Mouse (Mus musculus) neural tube, embryonic 15.5 days (tissue): ENCODE measurements around the gene Atf6b. TPM values are rescaled to one million over a fixed set of nuclear protein-coding genes. Genes with fewer than 3 reads are reported as not detected.

Experiments used
- ATAC-seq: fragments of 200-750 bp; cut with Nextera tagmentation; 2 replicates; pipeline ENCODE4 v1.8.0; 2017; ENCODE audit warnings: mild to moderate bottlenecking, moderate TSS enrichment, moderate library complexity; ENCODE audit not compliant: low FRiP score
- H3K27ac ChIP-seq: fragments of 300-500 bp; sonication (generic); replicated peaks from 2 replicates; pipeline ENCODE4 v1.5.1; 2015; ENCODE audit warnings: mild to moderate bottlenecking, inconsistent platforms
- H3K27me3 ChIP-seq: fragments of 300-500 bp; sonication (generic); replicated peaks from 2 replicates; pipeline ENCODE4 v1.6.1; 2015; ENCODE audit warnings: inconsistent platforms
- H3K36me3 ChIP-seq: fragments of 300-500 bp; sonication (generic); 2 replicates; pipeline ENCODE4 v1.6.1; 2015; ENCODE audit warnings: inconsistent platforms
- H3K4me1 ChIP-seq: fragments of 300-500 bp; sonication (generic); 2 replicates; pipeline ENCODE4 v1.6.1; 2015; ENCODE audit warnings: inconsistent platforms
- H3K4me2 ChIP-seq: fragments of 300-500 bp; sonication (generic); 2 replicates; pipeline ENCODE4 v1.6.1; 2015; ENCODE audit warnings: inconsistent platforms, mild to moderate bottlenecking, moderate library complexity
- H3K4me3 ChIP-seq: fragments of 300-500 bp; sonication (generic); replicated peaks from 2 replicates; pipeline ENCODE4 v1.5.1; 2015; ENCODE audit warnings: mild to moderate bottlenecking, inconsistent platforms
- H3K9ac ChIP-seq: fragments of 300-500 bp; sonication (generic); replicated peaks from 2 replicates; pipeline ENCODE4 v1.6.1; 2015; ENCODE audit warnings: mild to moderate bottlenecking, inconsistent platforms
- H3K9me3 ChIP-seq: fragments of 300-500 bp; sonication (generic); replicated peaks from 2 replicates; pipeline ENCODE4 v1.6.1; 2016; ENCODE audit warnings: inconsistent platforms
- WGBS: fragments of 180-500 bp; shearing (Covaris S2); methylation state at CpG from one replicate; pipeline ENCODE4 v1.1.7; 2015; ENCODE audit warnings: mixed read lengths; 5-methylcytosine and 5-hydroxymethylcytosine counted together
- polyA plus RNA-seq: library from polyadenylated mRNA; unstranded; fragments of >200 nt; fragmentation: Nextera tagmentation; extraction: Ambion mirVana; gene quantifications from 2 replicates; pipeline ENCODE4 v1.2.1, GENCODE M21; 2015

Gene Atf6b
- polyA plus RNA-seq, 1 experiment from 2014 or later, result 112 TPM

DNA sequence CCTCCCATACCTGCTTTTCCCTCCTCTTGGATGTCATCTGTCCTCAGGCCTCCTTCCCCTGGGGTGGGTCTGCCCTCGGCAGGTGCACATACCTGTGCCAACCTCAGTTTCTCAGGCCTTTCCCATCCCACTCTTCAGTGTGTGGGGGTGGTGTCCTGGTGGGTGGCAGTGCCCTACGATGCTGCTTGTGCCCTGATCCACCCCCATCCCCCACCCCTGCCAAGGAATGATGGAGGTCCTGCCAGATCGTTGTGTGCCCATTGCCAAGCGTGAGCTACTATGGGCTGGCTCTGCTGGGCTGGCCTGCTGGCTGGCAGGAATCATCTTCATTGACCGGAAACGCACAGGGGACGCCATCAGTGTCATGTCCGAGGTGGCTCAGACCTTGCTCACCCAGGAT, 35.9 kb upstream of the Atf6b start:
- no peaks in the 10 kb centered on the region for H3K27me3 ChIP-seq
- H3K9ac ChIP-seq, result no peak overlapping the region
- H3K4me1 ChIP-seq, result peaks cover 29% of the 10 kb centered on the region
- ATAC-seq, result no peak
- H3K4me3 ChIP-seq, result no peak overlapping the region
- H3K9me3 ChIP-seq, result no peaks in the 10 kb centered on the region
- no peak overlapping the region for H3K4me2 ChIP-seq
- peaks cover 50% of the 10 kb centered on the region for H3K36me3 ChIP-seq
- 89% methylated on average over 8 of the region's 8 CpGs for WGBS
- H3K27ac ChIP-seq, result no peak overlapping the region

GRCm38 (mm10) chr17:34613054-34613645, 33.8 kb upstream of the Atf6b start:
- H3K27ac ChIP-seq, result no peak overlapping the region

DNA sequence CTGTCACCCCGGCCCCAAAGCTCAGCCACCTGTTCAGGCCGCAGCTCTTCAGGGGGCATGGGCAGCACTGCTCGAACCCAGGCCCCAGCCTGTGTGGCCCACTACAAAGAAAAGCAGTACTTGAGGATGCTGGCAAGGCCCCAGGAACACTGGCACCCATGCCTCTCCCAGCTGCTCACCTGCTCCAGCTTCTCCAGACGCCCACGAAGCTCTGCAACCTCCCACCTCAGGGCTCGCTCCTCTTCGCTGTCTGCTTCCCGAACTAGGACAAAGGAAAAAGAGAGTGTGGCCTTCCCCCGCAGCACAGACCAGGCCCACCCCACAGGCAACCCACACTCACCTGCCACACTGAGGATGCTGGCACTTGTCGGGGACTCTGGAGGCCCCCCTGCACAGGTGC, 33.1 kb upstream of the Atf6b start:
- WGBS, result 86% methylated on average over 10 of the region's 10 CpGs
- H3K9ac ChIP-seq, result no peak overlapping the region
- H3K4me3 ChIP-seq, result no peak overlapping the region
- H3K4me2 ChIP-seq, result no peak overlapping the region
- peaks cover 4% of the 10 kb centered on the region for H3K4me1 ChIP-seq
- no peaks in the 10 kb centered on the region for H3K27me3 ChIP-seq
- H3K36me3 ChIP-seq, result peaks cover 65% of the 10 kb centered on the region
- no peak for ATAC-seq
- no peaks in the 10 kb centered on the region for H3K9me3 ChIP-seq
- H3K27ac ChIP-seq, result no peak overlapping the region

More at GRCm38 (mm10) chr17:34613054-34613645, 33.8 kb upstream of the Atf6b start:
- Histone ChIP-seq H3K36me3 (peaks cover 65% of the 10 kb centered on the region), H3K4me3 (no peak overlapping the region), H3K9ac (no peak overlapping the region), H3K27me3 (no peaks in the 10 kb centered on the region), H3K9me3 (no peaks in the 10 kb centered on the region), H3K4me1 (peaks cover 11% of the 10 kb centered on the region), H3K4me2 (no peak overlapping the region)
- WGBS, result 91% methylated on average over 11 of the region's 11 CpGs
- ATAC-seq, result no peak

- Histone ChIP-seq H3K36me3 (peaks cover 66% of the 10 kb centered on the region), H3K9ac (no peak within 1 kb of the TSS)
Observed at GRCm38 (mm10) chr17:34615871-34616270, 31.1 kb upstream of the Atf6b start, which contains the start of gene Egfl8. Gene Egfl8, minus strand, starts transcription at chr17:34615971.

DNA sequence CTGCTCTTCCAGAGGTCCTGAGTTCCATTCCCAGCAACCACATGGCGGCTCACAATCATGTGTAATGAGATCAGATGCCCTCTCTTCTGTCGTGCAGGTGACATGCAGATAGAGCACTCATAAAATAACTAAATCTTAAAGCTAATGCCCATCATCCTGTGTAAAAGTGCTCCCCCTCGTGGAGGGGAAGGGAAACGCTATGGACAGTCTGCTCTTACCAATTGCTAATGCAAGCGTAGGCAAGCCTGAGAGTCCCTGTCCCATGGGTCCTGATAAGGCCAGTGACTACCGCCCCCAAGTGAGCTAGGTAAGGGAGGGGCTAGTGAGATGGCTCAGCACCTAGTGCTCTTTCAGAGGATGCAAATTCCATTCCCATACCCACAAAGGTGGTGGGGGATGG, 27.9 kb upstream of the Atf6b start:
- peaks cover 59% of the 10 kb centered on the region for H3K36me3 ChIP-seq
- H3K27me3 ChIP-seq, result no peaks in the 10 kb centered on the region
- WGBS, result 12% methylated on average over 6 of the region's 6 CpGs

More at GRCm38 (mm10) chr17:34615871-34616270, 31.1 kb upstream of the Atf6b start, which contains the start of gene Egfl8:
- WGBS, result 62% methylated on average over 6 of the region's 6 CpGs
- Histone ChIP-seq H3K9me3 (no peaks in the 10 kb centered on the region), H3K4me1 (no peaks in the 10 kb centered on the region), H3K4me3 (no peak within 1 kb of the TSS), H3K27me3 (no peaks in the 10 kb centered on the region), H3K4me2 (no peak within 1 kb of the TSS; the same call in 1 of the 2 replicates), H3K27ac (0 out of 2 replicates have a peak within 1 kb of the TSS, but pooled peaks have one; percentile 9)
- no peak for ATAC-seq

GRCm38 (mm10) chr17:34621006-34621405, 25.9 kb upstream of the Atf6b start:
- H3K4me2 ChIP-seq, result no peak overlapping the region
- H3K9me3 ChIP-seq, result no peaks in the 10 kb centered on the region
- no peak overlapping the region for H3K4me3 ChIP-seq
- H3K9ac ChIP-seq, result no peak overlapping the region
- H3K36me3 ChIP-seq, result peaks cover 48% of the 10 kb centered on the region
- WGBS, result 74% methylated on average over 8 of the region's 8 CpGs
- H3K27ac ChIP-seq, result no peak overlapping the region
- H3K4me1 ChIP-seq, result peaks cover 9% of the 10 kb centered on the region
- ATAC-seq, result no peak
- H3K27me3 ChIP-seq, result no peaks in the 10 kb centered on the region

More for the DNA sequence above, 27.9 kb upstream of the Atf6b start:
- Histone ChIP-seq H3K4me3 (no peak overlapping the region), H3K9ac (no peak overlapping the region), H3K4me1 (no peaks in the 10 kb centered on the region), H3K9me3 (no peaks in the 10 kb centered on the region), H3K27ac (no peak overlapping the region), H3K4me2 (no peak overlapping the region)
- ATAC-seq, result no peak

DNA sequence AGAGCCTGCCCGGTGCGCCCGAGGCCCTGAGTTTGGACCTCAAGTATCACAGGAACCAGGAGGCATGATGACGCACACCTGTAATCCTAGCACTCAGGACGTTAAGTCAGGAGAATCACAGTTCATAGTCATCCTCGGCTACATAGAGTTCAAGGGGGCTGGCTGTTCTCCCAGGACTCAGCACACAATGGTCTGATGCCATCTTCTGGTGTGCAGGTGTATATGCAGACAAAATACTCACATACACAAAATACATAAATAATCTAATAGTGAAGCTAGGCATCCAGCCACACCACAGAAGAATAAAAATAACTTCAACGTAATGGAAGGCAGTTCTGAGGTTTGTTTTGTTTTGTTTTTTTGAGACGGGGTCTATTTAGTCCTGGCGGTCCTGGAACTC, 23.8 kb upstream of the Atf6b start:
- no peaks in the 10 kb centered on the region for H3K27me3 ChIP-seq
- no peak overlapping the region for H3K4me3 ChIP-seq
- H3K4me2 ChIP-seq, result no peak overlapping the region
- no peak for ATAC-seq
- H3K4me1 ChIP-seq, result peaks cover 22% of the 10 kb centered on the region
- peaks cover 33% of the 10 kb centered on the region for H3K36me3 ChIP-seq
- WGBS, result 87% methylated on average over 9 of the region's 9 CpGs
- H3K9ac ChIP-seq, result no peak overlapping the region
- H3K9me3 ChIP-seq, result no peaks in the 10 kb centered on the region
- no peak overlapping the region for H3K27ac ChIP-seq

DNA sequence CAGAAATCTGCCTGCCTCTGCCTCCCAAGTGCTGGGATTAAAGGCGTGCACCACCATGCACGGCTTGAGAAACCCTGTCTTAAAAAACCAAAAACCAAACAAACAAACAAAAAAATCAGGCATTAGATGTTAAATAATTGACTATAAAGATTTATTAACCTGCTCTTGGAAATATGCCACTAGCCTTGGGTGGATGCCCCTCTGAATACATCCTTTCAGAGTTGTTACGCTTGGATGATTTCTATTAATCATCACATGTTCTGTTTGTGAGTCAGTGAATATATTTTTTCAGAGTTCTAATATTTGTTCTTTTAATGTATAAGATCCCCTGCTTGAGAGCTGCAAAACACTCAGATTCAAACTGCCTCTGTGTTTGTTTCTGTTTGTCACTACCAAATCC, 22.0 kb upstream of the Atf6b start:
- no peak for ATAC-seq
- 95% methylated on average over 3 of the region's 3 CpGs for WGBS
- no peaks in the 10 kb centered on the region for H3K9me3 ChIP-seq

GRCm38 (mm10) chr17:34626062-34626772, 20.7 kb upstream of the Atf6b start:
- H3K4me2 ChIP-seq, result peak overlapping the region; percentile 90
- WGBS, result 53% methylated on average over 16 of the region's 16 CpGs
- ATAC-seq, result no peak
- peak overlapping the region; percentile 78 for H3K4me3 ChIP-seq
- peaks cover 21% of the 10 kb centered on the region for H3K36me3 ChIP-seq
- peak overlapping the region; percentile 93 for H3K27ac ChIP-seq
- peaks cover 5% of the 10 kb centered on the region; the same call in 1 of the 2 replicates for H3K27me3 ChIP-seq
- no peaks in the 10 kb centered on the region for H3K9me3 ChIP-seq
- H3K9ac ChIP-seq, result peak overlapping the region; percentile 70
- H3K4me1 ChIP-seq, result peaks cover 52% of the 10 kb centered on the region

More for the DNA sequence above, 22.0 kb upstream of the Atf6b start:
- Histone ChIP-seq H3K4me1 (peaks cover 40% of the 10 kb centered on the region), H3K36me3 (peaks cover 27% of the 10 kb centered on the region), H3K4me3 (no peak overlapping the region), H3K4me2 (no peak overlapping the region), H3K27ac (no peak overlapping the region), H3K27me3 (no peaks in the 10 kb centered on the region; the same call in 1 of the 2 replicates), H3K9ac (no peak overlapping the region)

DNA sequence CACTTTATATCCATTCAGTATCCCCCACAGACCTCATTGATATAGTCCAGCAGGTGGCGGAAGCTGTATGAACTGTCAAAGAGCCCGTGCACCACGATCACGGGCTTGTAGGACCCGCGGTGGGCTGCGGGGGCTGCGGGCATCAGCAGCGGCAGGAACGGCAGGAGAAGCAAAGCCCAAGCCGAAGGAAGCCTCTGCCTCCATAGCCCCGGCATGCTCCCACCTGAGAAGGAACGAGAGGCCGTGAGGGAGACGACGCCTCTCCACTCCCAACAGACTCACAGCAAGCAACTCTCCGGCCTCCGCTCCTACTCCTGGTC, 20.2 kb upstream of the Atf6b start:
- Histone ChIP-seq H3K4me3 (peak overlapping the region; percentile 78), H3K36me3 (peaks cover 21% of the 10 kb centered on the region), H3K9me3 (no peaks in the 10 kb centered on the region), H3K4me1 (peaks cover 57% of the 10 kb centered on the region), H3K27ac (peak overlapping the region; percentile 93), H3K27me3 (peaks cover 10% of the 10 kb centered on the region; the same call in 1 of the 2 replicates), H3K9ac (peak overlapping the region; percentile 70), H3K4me2 (peak overlapping the region; percentile 90)
- ATAC-seq, result peak; percentile 46
- 0% methylated on average over 18 of the region's 18 CpGs for WGBS

DNA sequence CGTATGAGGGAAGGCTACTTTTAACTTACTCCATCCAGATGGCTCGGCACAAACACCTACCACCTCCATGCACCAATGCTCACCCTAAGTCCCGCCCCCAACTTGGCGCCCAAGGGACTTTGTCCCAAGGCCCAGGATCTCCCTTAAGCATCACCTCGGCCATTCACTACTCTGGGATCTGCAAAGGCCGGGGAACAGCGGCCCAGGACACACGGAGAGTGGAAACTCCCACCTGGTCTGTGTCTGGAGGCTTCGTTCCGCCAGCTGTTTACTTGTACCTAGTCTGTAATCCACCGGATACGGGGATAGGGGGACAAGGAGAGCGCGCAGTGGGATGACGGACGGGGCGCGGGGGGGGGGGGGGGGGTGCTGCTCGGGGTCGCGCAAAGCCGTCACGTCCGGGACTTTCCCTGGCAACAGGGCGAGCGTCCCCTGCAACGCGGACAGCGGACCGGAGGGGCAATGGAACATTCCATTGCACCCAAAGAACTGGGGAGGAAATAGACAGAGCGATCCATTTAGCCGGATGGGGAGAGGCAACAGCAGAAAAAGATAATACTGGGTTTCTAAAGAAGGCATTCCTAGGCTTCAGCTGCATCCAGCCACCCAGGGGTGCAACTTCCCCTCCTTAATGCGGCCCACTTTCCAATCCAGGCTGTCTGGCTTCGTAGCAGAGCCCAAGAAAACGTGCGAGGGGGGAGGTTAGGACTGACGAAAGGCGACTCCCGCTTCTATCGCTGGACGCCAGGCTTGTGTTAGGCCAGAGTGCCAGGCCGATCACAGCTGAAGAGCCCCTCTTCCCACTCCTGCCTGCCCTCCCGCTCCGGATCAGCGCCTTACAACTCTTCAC, 19.6 kb upstream of the Atf6b start:
- H3K4me3 ChIP-seq, result peak overlapping the region; percentile 78
- peaks cover 10% of the 10 kb centered on the region; the same call in 1 of the 2 replicates for H3K27me3 ChIP-seq
- H3K27ac ChIP-seq, result peak overlapping the region; percentile 93
- WGBS, result under 1% methylated on average over 43 of the region's 45 CpGs
- peak overlapping the region; percentile 90 for H3K4me2 ChIP-seq
- peaks cover 63% of the 10 kb centered on the region for H3K4me1 ChIP-seq
- no peaks in the 10 kb centered on the region for H3K9me3 ChIP-seq
- peak; percentile 77 for ATAC-seq
- H3K9ac ChIP-seq, result peak overlapping the region; percentile 70
- H3K36me3 ChIP-seq, result peaks cover 17% of the 10 kb centered on the region
